Mouse (Mus musculus) heart, embryonic 11.5 days (tissue): ENCODE results near the gene Pira2. TPM values are rescaled to one million over a fixed set of nuclear protein-coding genes. Genes with fewer than 3 reads are reported as not detected.

Source experiments
- polyA plus RNA-seq: library from polyadenylated mRNA; unstranded; fragments of >200 nt; fragmentation: Nextera tagmentation; extraction: Ambion mirVana; gene quantifications from 2 replicates; pipeline ENCODE4 v1.2.1, GENCODE M21; 2014

Gene Pira2
- polyA plus RNA-seq, 1 experiment from 2014 or later, result not detected

Other genes with a start within 250 kb of the Pira2 start
- gene Oscar, start 228.9 kb downstream of the Pira2 start, polyA plus RNA-seq, result 0.21 and 0.56 TPM in 2 replicates
- gene Ndufa3, start 227.7 kb downstream of the Pira2 start, polyA plus RNA-seq, result 621 and 642 TPM in 2 replicates
- 17.8 and 20.0 TPM in 2 replicates for gene Tfpt, start 215.1 kb downstream of the Pira2 start, polyA plus RNA-seq
- 67.6 and 78.3 TPM in 2 replicates for gene Prpf31, start 215.1 kb downstream of the Pira2 start, polyA plus RNA-seq
- gene Cnot3, start 199.8 kb downstream of the Pira2 start, polyA plus RNA-seq, result 42.2 and 43.5 TPM in 2 replicates
- gene Leng1, start 179.2 kb downstream of the Pira2 start, polyA plus RNA-seq, result 16.3 and 16.6 TPM in 2 replicates
- gene Tmc4, start 167.5 kb downstream of the Pira2 start, polyA plus RNA-seq, result 5.7 and 6.2 TPM in 2 replicates
- 173 and 197 TPM in 2 replicates for gene Tsen34, start 152.2 kb downstream of the Pira2 start, polyA plus RNA-seq
- 23.9 and 30.2 TPM in 2 replicates for gene Mboat7, start 151.5 kb downstream of the Pira2 start, polyA plus RNA-seq
- 925 and 966 TPM in 2 replicates for gene Rps9, start 141.1 kb downstream of the Pira2 start, polyA plus RNA-seq
- 0.06 and 0.07 TPM in 2 replicates for gene Pirb, start 124.7 kb downstream of the Pira2 start, polyA plus RNA-seq
- not detected in 2 replicates for gene Gm15448, start 19.4 kb downstream of the Pira2 start, polyA plus RNA-seq
- gene Gm14548, start 53.1 kb upstream of the Pira2 start, polyA plus RNA-seq, result not detected in 2 replicates
- not detected in 2 replicates for gene Lilra6, start 70.5 kb upstream of the Pira2 start, polyA plus RNA-seq
- 0.76 and 0.86 TPM in 2 replicates for gene Lair1, start 218.2 kb upstream of the Pira2 start, polyA plus RNA-seq